Mouse (Mus musculus): Measurements from ENCODE around the gene Dusp1.

DNA sequence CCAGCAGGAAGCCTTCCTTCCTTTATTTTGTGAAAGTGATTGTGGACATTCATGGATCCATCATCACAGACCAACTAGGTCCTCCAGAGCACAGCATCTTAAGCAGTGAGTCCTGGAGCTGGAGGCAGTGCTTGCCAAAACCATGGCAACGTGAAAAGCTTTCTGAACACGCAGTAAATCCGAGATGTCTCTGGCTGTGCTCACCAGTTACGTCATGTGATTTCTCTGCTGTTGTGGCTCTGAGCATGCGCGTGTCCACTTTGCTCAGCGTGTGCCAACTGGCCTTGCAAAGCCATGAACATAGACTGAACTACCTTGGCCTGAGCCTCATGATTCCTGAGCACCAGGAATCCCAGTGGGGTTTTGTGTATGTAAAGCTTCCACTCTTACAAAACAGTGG lies 36.6 kb downstream of the Dusp1 start:
- TF ChIP-seq POLR2A (IDR thresholded peaks at IDR 0.05; ENCODE audit: low read depth, low read length) (no peak), CTCF (IDR thresholded peaks at IDR 0.05; ENCODE audit: extremely low read depth, insufficient read length, insufficient replicate concordance, low read depth, low read length) (no peak)

Data from small intestine, adult 2 months (tissue).